Mouse (Mus musculus) T-cell, adult 2 months (primary cell): ENCODE results near the gene C1galt1.

Experiments
- DNase-seq: peaks from one replicate; pipeline ENCODE4 v3.0.0; 2022; ENCODE audit warnings: low spot score

The C1galt1 gene

DNA sequence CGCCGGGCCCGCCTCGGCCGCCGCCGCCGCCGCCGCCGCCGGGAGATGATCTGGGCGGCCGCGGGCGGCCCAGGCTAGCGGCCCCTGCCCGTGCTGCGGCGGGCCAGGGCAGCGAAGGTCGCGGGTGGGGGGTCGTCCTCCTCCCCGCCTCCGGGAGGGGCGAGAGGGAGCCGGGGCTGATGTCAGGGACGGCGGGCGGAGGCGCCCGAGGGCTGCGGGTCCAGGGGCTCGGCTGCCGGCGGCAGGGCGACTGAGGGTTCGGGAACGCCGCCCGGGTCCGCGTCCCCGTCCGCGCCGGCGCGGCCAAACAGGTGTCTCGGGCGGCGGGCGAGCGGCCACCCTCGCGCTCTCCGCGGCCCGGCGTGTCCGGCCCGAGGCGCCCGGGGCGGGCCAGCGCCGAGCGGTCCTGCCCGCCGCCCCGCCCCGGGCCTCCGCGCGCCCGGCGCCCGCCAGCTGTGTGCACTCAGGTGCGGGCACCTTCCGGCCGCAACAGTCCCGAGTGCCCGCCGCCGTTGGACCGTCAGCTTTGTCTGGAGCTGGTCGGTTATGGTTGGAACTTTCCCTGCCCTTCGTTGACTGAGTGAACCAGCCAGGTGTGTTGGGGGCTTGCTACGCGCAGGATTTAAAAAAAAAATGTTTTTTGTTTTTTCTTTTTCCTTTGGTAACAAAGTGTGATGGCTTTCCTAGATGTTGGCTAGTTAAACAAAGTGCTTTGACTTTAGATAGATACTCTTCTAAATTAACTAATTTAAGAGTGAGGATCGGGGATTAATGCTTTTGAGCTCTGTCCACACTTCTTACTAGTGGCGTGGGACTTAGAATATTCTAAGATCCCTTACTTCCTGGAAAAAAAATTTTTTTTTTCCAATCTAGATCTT, at the start of gene C1galt1:
C1galt1 (plus strand) TSS at position 41 of the 878 bp plus-strand sequence.
- peak; percentile 41 for DNase-seq

DNA sequence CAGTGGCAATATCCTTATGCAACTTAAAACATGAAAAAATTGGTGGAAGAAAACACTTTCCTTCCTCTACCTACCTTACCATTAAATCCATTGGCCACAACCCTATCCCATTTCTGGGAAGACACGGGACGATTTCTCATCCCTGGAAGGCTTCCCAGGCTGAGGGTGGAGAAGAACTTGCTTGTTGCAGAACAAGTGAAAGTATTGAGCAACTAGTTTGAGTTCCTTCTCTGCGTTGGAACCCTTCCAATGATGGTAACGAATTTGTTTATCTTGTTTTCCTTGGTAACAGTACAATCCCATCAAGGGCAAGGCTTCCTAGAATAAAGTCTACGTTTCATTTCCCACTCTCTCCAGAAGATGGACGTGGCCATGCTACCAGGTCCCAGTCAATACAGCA, 44.7 kb upstream of the C1galt1 start:
- no peak for DNase-seq

DNA sequence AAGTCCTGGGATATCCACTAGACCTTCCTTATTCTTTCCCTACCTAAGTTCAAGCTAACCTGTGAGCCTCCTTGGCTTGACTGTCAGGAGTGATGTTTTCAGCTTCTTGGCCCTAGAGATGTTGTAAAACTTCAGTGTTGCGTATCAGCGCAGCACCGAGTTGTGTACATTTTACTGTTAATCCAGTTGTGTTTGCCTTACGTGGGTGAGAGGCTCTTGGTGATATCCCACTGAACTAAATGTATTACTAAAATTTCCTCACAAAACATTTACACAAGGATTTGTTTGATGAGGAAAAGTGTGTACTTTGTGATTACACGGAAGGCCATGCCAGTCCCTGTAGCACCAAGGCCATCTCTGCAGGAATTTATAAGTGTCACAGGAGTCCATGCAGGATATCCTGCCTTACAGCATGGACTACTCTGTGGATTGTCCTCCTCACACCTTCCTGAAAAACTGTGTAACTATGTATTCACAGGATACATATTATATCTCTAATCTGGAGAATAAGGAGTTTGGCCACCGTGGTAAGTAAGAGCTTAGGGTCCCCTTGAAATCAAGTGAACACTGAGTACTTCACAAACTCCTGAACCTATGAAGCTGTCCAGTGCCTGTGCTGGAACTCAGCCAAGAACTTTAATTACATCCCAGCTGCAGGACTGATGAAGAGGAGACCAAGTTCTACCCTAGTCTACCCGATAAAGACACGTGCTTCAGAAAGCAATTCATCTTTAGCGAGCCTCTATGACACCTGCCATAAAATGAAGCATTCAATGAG, 40.7 kb upstream of the C1galt1 start:
- DNase-seq, result no peak

DNA sequence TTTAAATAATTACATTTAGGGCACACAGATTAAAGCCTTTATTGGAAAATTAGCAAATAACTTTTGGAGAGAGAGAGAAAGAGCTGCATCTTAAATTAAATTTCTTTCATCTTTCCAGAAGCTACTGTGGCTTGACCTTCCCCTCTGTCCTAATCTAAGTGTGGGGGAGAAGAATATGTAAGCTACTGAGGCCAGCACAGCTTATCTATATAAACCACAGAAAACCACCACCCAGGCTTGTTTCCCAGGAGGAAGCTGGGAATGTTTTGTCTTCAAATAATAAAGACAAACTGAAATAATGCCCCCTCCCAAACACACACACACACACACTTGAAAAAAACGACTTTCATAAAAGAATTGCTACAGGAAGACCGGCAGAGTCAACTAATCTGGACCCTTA, 30.5 kb upstream of the C1galt1 start:
- no peak for DNase-seq

DNA sequence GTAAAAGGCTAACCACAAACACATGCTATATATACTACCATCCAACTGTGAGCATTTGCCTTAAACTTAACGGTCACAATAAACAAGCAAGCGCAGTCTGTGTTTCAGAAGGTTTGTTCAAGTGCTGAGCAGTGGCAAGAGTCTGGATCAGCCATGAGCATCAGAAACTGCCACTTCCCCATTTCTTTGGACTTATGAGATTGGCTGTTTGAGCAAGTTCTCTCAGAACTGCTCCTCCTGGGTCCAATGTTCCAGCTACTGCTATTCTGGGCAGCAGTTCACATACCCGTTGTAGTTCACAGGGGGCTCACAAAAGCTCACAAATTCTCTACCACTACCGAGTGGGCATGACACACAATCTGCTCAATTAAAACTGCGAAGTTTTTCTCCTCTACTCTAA, 28.4 kb upstream of the C1galt1 start:
- no peak for DNase-seq

DNA sequence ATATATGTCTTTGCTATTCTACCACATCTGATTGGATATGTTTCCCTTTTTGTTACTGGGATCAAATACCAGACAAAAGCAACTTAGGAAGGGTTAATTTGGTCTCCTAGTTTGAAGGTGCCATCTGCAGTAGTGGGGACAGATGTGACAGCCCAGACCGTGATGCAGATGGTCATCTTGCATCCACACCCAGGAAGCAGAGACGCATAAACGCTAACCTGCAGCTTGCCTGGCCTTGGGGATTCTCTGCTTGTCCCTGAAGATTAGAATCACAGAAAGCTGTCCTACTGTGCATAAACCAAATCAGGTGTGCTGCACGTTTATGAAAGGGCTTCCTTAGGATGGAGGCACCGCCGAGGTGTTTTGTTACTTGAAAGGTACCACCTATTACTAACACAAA, 22.0 kb upstream of the C1galt1 start:
- no peak for DNase-seq

DNA sequence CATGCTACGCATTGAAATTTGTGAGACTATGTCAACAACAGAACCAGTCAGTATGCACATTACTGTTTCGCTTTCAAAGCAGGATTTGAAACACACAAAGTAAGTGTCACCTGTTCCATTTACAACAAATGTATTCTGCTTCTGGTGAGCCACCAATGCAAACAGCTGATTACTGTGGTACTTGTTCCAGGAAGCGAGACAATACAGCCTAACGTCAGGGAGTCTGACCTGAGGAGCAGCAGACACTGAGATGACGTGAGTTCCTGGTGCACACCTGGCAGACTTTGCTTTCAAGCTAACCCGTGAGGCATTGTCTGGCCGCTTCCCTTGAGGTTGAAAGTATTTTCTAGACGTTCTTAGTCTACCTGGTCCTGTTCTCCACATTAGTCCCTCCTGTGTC, 13.8 kb upstream of the C1galt1 start:
- DNase-seq, result peak; percentile 22

DNA sequence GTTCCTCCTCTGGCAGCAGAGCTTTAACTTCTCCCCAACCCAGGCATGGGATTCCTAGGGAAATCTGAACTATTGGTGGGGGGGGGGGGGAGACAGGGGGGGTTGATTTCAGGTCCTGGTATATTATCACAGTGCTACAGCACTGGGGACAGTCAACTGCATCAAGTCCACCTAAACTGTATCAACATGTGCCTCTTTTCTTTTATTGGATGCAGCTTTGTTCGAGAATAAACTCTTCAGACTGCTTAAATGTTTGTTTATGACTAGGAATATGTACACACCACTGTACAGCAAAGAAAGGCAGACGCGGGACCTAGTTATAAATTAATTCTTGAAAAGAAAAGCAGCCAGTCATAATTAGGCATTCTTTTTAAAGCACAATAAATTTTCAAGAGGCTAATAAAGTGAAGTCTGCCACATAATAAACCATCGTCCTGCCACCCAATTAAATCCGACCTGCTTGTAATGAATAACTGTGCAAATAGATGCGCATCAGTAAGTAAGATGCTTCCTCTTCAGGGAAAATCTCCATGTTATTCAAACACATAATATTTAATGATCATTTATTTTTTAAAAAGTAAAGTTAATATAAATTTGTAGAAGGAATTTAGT, 12.0 kb upstream of the C1galt1 start:
- DNase-seq, result no peak

DNA sequence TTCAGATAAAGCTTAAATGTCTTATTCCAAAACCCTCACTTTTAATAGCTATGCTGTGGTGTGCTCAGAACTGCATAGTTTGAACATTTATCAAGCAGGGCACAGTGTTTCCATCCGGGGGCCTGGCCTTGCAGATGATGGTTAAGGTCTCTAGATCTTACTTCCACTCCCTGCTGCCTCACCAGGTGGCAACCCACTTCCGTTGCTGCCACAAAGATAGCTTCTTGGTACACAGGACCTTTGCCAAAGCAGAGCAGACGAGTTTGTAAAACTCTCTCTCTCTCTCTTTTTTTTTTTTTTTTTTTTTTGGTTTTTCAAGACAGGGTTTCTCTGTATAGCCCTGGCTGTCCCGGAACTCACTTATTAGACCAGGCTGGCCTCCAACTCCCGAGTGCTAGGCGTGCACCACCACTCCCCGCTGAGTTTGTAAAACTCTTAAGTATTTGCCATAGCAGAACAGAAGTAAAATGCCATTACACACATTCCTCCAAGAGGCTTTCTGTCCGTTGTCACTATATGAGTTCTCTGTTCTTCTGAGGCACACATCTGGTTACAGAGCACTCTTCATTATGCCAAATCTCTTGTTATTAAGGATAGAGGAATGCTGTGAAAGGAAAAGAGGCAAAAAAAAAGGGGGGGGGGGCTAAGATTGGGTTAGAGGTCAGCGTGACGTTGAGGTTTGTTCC, 773 bp upstream of the C1galt1 start:
- peak; percentile 84 for DNase-seq

DNA sequence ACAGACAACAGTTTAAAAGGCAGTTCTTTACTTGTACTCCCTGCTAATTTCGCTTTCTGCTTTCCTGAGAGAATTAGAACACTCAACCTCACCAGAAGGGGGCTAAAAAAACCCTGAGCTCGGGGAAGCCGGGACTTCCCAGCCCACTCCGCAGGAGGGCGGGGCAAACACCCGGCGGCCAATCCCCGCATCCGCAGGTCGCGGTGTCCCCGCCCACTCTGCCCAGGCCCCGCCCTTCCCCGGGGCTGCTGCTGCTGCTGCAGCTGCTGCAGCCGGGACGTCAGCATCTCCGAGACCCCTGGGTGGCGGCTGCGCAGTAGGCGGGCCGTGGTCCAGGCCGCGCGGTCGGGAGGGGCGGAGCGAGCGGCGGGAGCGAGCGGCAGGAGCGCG, 235 bp upstream of the C1galt1 start:
- peak; percentile 100 for DNase-seq

DNA sequence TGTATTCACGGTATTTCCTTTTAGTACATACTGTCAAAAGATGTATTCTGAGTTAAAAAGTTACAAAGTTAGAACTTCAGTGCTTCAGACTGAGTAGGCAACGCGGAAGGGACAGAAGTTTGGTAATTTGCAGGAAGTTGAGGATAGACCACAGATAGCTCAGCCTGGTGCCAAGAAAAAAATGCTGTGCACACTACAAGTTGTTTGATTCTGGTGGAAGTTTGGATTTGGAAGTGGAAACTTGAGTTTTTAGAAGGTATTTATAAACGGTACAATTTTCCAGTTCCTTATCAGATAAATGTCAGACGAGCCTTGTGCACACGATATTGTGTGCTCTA, 1.0 kb downstream of the C1galt1 start:
- DNase-seq, result no peak

DNA sequence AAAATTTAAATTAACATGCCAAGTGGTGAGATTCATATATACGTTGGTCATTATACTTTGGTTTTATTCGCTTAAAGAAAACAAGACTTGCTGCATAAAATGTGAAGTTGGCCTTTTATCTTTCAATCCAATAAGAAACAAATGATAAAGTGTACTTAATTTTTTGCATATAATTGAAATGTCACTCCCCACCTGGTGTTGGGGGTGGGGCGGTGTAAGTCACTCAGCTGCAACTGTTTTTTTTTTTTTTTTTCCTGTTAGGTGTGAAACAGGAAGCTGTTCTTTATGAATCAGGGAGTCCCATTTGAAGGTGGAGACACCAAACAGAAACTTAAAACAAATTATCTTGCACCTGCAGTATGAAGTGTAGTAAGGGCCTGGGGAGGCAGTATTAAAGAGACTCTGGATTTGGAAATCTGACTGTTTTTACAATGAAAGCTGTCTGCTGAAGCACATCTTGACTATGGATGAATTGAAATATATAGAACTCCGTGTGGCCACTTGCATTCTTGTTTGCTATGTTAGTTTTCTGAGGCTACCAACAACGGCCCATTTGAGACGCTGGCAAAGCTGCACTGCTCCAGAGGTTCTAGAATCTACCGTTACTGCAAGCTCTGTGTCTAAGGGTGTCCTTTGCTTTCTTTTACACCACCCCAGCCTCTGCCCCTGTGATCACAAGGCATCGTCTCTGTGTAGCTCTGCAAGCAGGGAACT, 2.2 kb downstream of the C1galt1 start:
- DNase-seq, result peak; percentile 37

DNA sequence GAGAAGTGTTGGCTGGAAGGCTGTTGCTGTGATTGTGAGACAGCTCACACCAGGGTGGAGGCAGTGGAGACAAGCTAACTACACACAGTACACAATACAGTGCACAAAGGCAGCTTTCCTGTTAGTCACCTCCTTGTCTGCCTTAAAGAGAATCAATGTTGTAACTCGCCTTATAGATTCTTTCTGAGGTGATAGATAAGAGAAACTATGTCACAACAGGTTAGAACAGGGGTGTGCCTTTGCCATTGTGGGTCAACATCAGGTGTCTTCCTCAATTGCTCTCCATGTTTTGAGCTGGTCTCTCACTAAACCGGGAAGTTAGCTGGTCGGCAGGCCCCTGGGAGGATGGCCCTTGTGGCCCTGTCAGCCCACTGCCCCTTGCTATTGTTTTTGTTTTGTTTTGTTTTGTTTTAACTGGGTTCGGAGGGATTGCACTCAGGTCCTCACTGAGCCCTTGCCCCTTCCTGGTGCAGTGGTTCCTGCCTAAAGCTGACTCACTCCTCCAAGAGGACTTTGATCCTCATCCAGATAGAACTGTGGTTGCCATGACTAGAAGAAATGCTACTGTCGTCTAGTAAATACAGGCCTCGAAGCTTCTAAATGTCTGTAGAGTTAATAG, 3.4 kb downstream of the C1galt1 start:
- no peak for DNase-seq

DNA sequence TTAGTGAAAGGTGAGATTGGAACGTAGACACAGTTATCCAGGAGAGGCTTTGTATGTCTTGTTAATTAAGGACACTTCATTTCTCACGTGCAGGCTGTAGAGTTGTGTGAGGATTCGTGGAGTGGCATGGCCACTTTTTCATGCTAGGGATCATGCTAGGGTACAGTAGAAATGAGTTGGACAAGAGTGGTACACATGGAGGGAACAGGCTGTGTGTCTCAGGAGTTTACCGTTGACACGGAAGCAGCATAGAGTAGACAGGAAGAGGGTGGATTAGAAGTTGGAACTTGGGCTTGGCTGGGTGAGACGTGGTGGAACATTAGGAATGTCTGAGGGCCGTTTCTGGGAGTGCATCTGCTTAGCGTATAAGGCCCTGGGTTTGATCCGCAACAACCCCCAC, 4.1 kb downstream of the C1galt1 start:
- DNase-seq, result no peak

DNA sequence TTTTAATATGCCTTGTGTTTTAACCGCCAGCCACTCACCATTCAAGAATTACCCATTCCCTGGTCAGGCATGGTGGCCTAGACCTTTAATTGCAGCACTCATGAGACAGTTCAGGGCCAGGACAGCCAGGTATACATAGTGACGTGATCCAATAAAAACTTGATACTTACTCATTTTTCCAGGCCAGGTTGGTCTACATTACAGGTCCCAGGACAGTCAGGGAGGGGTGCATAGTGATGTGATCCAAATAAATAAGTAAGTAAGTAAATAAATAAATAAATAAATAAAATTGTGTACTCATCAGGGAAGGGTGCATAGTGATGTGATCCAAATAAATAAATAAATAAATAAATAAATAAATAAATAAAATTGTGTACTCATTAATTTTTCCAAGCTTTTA, 6.4 kb downstream of the C1galt1 start:
- DNase-seq, result no peak

DNA sequence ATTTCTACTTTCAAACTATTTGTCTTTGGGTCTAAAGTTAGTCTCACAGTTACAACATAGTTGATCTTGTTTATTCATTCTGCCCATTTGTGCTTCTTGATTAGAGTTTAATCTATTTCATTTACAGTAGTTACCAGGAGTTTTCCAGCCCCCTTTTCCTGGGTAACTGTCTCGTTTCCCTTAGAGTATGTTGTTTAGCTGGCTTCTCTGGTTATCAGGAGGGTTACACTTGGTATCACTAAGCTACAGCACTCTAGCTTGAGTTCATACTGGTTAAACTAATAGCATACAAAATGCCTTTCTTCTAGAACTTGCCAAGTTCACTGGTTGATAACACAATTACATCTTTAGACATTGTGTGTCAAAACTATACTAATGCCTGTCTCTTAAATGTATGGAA, 8.3 kb downstream of the C1galt1 start:
- DNase-seq, result no peak

DNA sequence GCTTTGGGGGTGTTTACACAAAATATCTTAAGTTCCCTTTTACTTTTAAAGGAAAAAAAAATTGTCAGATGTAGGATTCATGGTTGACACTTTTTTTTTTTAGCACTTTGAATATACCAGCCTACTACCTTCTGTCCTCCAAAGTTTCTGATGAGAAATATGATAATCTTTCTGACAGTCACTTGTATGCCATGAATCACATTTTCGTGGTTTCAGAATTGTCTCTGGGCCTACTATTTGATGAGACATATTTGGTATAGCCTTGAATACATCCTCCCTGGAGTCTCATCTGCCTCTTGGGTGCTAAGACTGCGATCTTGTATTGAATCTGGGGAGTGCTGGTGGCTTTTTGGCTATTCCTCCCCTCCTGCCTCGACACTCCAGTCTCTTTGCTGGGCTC, 8.8 kb downstream of the C1galt1 start:
- no peak for DNase-seq

DNA sequence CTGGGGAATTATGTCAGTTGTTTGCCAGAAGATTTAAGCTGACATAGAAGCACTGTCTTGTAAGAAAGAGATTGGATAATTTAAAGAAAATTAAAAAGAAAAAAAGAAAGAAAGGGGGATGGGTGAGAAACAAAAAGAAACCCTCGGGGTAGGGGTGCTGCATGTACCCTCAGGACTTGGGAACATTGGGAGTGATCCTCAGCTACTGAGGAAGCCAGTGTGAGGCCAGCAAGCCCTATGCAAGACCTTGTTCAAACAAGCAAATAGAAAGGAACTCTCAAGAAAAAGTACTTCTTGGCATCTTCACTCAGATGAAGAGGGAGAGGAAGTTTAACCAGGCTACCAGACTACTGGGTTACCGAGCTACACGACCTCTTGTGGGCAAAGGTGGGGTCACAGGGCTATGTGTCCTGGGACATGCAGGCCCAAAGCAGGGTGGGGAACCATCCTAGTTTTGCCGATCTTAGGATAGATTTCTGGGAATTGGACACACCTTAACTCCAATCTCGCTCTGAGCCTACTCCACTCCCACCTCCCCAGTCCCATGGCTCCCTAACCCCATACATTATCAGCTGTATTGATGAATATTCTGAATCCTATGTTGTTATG, 12.1 kb downstream of the C1galt1 start:
- DNase-seq, result peak; percentile 41

DNA sequence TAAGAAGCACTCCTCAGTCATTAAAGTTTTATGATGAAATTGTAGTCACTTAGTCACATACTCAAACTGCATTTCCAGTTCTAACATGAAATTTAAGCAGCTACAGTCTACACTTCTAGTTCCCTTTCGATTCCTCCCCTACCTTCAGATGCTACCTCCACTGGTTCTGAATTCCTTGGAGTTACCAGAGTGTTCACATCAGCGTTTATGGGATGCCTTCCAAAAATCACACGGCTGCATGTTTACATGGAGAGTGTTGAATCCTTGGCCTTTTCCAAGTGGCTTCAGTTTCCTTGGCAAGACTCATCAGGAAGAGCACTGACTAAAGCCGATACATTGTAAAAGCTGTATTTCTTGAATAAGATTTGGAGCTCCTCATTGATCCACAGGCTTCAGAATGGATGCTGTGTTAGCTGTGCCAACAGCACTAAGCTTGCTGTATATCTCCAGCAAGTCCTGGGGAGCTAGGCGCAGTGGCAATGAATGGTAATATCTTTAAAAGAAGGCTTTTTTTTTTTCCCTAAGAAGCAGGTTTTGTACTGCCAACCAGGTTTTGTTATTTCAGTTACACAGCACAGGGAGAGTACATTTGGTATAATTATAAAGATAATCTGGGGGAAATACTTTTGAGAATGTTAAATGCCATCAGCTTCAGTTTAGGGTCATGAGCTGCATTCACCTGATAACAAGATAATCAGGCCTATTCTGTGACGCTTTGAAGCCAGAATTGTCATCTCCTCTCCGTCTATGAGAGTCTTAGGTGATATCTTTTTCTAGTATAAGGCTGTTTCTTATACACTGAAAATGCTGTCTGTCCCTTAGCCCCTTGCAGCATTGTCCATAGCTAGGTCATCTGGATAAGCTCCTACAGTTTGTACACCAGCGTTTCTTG, 13.0 kb downstream of the C1galt1 start:
- no peak for DNase-seq

DNA sequence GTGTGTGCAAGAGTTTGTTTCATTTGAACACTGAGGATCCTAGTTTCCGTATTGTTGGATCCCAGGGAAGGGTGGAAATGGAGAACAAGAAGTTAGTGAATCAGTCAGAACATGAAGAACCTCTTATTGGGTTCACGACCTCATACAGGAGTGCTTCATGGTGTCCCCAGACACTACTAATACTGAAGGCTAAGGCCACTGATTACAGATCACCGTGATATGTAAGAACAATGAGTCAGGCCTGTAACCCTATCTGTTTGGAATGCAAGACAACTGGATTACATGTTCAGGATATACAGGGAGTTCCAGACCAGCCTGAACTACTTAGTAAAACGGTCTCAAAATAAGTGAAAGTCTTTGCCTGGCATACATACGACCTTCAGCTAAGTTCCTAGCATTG, 13.9 kb downstream of the C1galt1 start:
- no peak for DNase-seq
